1 mouse cellular context compared by ENCODE assay signal in the genomic region with DNA sequence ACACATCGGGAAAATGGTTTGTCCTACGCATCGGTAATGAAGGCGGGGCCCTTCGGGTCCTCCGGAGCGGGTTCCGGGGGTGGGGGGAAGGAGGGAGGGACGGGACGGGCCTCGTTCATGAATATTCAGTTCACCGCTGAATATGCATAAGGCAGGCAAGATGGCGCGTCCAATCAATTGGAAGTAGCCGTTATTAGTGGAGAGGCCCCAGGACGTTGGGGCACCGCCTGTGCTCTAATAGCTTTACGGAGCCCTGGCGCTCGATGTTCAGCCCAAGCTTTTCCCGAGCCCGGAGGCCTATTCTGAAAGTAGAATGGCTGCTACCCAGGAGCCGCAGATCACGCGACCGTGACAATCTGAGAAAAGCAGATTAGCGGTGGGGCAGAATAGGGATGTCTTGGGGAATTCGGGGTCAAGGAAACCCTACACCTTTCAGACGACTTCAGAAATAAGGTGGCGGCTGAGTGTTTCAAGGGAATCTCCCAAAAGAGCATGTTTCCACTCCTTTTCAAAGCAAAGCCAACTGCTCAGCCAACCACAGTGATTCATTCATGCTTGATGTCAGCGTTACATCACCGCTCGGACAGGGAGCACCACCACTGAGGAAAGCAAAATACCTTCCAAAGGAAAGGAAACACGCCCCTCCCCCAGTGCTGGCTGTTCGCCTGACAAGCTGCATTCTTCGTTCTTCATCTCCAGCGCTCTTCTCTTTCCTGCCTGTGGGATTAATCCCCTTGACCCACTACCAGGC.
TF ChIP-seq lines count a peak whose summit lies in the region.

No protein-coding gene starts in this region.

TF ChIP-seq in MEL, 35 proteins besides CTCF, POLR2A, EP300 and RAD21 (continued from another document):
- peak; percentile 57 for TF ChIP-seq TCF12 (IDR thresholded peaks at IDR 0.05; ENCODE audit: low read depth, low read length)
